Mouse (Mus musculus) embryo, embryonic 11.5 days (tissue): ENCODE results near the gene Nr1i3.

Source experiments
- DNase-seq: peaks from one replicate; pipeline ENCODE4 v3.0.0-alpha.2; 2012; ENCODE audit warnings: low read depth, low spot score

Nr1i3 gene

DNA sequence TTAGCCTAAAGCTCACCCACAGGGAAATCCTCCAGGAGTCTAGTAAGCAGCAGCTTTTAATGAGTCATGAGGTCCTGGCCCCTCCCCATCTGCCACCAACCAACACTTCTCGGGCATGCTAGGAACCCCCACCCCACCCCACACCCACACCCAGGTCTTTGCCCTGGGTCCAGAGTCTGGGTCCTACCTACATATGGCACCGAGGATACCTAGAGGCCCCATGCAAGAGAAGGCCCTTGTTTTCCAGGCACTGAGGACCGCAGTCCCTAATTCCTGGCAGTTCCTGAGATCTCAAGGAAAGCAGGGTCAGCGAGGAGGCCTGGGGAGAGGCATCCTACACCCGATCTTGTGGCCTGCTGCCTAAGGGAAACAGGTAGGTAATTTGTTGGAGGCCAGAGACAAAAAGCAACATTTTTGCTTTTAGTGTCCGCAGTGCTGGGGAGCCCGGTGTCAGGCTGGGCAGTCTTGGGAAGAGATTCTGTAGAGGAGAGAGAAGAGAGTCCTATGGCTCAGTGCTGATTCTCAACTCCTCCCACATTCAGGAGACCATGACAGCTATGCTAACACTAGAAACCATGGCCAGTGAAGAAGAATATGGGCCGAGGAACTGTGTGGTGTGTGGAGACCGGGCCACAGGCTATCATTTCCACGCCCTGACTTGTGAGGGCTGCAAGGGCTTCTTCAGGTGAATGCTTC is at the start of gene Nr1i3:
Gene Nr1i3 (plus strand): TSS at position 170 of the 696 bp plus-strand sequence.
- no peak for DNase-seq

DNA sequence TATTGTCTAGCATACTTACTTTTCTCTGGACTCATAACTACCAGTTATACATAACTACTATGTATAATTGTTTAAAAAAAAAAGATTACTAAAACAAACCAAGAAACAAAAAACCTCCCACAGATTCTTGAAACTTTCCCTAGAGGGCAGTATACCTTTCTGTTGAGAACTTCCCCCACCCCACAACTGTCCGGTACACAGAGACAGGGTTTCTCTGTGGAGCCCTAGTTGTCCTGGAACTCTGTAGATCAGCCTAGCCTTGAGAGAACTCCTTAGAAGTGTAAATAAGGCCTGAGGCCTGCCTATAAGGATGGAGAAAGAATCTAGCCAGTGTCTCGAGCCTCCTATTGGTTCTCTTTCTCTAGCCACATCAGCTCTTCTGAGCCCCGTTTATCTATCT is 49.5 kb upstream of the Nr1i3 start:
- DNase-seq, result no peak

DNA sequence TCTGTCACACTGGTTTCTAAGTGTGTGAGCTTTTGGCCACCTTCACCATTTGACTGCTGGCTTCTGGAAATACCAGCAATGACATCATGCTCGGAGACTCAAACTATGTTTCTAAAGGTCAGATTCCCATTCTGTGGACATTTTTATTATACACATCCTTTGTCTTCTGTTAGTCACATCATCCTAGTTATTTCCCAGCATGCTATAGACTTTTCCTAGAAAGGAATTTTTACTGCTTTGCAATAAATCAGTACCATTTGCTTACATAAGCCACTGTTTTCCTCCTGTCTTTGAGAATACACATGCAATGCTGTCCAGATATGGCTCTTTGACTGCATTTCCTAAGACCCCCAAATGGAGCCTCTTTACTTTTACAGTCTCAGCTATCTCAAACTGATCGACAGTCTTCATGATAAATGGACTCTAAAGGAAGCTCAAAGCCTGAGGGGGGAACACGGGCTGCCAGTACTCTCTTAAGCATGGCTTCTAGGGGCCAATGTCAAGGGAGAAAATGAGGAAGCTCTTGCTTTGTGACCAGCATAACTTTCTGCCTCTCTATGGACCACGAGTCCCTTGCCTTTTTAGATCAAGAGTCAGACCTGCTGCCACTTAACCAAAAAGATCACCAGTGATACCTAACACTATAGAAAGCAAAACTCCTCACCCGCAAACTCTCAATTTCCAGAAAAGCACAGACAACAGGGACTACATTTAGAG is 48.0 kb upstream of the Nr1i3 start:
- no peak for DNase-seq

- no peak for DNase-seq
Observed at GRCm38 (mm10) chr1:171168906-171169305, 44.9 kb upstream of the Nr1i3 start.

- no peak for DNase-seq
Observed at GRCm38 (mm10) chr1:171169913-171170312, 43.9 kb upstream of the Nr1i3 start.

GRCm38 (mm10) chr1:171171138-171171537 is 42.6 kb upstream of the Nr1i3 start:
- DNase-seq, result no peak

DNA sequence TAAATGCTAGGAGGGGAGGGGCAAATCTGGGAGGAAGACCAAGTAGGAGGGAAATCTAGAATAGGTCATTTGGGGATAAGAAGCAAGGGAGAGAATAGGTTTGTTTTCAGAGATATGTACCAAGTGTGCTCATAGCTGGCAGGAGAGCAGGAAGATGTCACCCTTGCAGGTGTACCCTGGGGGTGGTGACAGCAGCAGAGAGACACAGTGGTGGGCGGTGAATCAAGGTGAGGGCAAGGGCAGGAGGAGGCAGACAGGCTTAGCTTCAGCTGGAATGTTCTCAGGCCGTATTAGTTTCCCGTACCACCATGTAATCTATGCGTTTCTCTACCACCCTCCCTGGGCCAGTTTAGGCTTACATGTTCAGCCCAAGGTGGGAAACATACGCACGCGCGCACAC is 41.0 kb upstream of the Nr1i3 start:
- DNase-seq, result no peak

- DNase-seq, result no peak
Observed at GRCm38 (mm10) chr1:171179487-171180171, 34.1 kb upstream of the Nr1i3 start.

- DNase-seq, result no peak
Observed at GRCm38 (mm10) chr1:171183025-171183424, 30.7 kb upstream of the Nr1i3 start.

DNA sequence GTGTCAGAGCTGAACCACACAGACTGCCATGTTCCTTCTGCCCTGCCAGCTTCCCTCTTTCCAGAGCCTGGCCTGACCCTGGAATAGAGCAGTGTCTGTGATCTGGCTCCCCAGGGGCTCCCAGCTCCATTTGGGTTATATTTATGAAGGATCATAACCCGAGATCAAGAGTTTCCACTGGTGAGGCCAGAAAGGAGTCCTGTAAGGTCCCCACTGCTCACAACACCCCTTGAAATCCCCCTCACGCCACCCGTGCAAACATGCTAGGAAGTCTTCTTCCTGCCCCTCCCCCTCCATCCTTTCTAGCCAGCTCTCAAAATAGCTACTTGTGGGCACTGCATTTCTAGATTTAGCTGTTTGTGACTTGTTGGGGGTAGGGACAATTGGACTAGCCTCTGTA is 30.1 kb upstream of the Nr1i3 start:
- DNase-seq, result no peak

DNA sequence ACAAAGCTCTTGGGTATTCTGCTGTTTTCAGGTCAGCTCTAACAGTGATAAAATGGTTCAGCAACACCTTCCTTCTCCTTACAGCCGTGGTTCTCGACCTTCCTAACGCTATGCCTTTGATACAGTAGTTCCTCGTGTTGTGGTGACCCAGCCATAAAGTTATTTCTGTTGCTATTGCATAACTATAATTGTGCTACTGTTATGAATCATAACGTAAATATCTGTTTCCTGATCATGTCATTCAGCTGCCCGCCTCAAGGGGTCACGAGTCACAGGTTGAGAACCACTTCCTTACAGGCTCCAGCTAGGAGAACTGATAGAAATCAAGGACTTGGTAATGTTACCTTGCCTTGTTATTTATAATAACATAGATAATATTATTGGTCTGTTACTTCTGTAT is 29.5 kb upstream of the Nr1i3 start:
- no peak for DNase-seq

- DNase-seq, result no peak
Observed at GRCm38 (mm10) chr1:171185655-171186054, 28.1 kb upstream of the Nr1i3 start.

DNA sequence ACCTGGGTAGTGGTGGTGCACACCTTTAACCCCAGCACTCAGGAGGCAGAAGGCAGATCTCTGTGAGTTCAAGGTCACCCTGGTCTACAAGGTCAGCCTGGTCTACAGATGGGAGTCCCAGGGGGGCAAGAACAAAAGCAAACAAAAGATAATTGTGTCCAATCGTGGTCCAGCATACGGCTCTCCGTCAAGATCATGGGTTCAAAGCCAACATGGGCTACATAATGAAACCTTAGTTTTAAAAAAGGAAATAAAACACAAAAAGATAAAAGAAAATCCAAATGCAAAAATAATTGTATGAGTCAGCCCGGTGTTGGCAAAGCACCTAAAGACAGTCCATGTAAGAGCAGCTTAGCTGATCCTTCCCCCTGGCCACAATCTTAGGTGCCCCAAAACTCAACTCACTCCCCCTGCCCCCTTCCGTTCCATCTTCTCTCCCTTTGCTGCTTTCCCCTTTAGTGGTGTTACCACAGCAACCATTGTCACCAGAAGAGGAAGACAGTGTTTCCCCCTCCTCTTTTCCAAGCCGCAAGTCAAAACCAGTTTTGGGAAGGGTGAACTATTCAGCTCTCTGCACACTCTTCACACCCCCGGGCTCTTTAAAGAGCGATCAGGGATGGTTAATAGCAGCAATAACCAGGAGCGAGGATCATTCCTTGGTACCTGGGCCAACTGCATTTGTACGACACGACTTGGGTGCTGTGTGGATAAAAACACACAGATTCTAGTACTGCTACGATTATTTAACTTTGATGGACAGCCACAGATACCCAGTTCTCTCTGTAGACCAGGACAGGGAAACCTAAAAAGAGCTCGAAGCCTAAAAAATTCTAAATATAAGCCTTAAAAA is 25.7 kb upstream of the Nr1i3 start:
- DNase-seq, result no peak

GRCm38 (mm10) chr1:171189046-171189445 is 24.7 kb upstream of the Nr1i3 start:
- no peak for DNase-seq

- no peak for DNase-seq
Observed at GRCm38 (mm10) chr1:171189476-171190114, 24.2 kb upstream of the Nr1i3 start.

- DNase-seq, result no peak
Observed at GRCm38 (mm10) chr1:171190832-171191231, 22.9 kb upstream of the Nr1i3 start.

GRCm38 (mm10) chr1:171192283-171192682 is 21.5 kb upstream of the Nr1i3 start:
- DNase-seq, result no peak

DNA sequence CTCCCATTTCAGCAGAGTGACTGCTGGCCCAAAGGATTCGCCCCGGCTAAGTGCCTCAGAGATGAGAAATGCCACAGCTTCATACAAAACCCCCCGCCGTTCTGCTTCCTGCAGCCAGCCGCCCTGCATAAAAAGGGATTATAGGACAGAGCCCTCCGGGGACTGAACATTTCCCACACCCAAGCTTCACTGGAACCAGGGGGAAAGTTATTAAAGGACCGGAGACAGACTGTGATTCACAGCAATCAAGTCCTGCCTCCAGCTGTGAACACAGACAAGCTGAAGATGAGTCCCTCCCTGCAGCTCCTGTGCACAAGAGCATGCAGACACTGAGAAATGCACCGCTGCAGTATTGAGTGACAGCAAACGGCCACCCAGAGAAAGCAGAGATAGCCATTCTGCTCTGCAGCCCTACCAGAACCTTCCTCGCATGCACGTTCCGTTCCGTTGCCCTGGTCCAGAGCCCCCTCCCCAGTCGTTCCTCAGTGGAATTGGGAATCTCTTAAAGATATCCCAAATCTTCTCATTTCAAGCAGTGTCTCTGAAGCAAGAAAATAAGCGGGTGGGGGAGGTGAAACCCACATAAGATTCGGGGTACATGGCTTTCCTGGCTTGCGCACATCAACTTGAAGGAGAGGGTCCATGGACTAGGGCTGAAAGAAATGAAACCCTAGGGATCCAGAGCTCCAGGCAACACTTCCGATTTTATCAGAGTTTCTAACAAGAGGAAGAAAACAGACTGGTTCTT is 20.5 kb upstream of the Nr1i3 start:
- DNase-seq, result no peak

DNA sequence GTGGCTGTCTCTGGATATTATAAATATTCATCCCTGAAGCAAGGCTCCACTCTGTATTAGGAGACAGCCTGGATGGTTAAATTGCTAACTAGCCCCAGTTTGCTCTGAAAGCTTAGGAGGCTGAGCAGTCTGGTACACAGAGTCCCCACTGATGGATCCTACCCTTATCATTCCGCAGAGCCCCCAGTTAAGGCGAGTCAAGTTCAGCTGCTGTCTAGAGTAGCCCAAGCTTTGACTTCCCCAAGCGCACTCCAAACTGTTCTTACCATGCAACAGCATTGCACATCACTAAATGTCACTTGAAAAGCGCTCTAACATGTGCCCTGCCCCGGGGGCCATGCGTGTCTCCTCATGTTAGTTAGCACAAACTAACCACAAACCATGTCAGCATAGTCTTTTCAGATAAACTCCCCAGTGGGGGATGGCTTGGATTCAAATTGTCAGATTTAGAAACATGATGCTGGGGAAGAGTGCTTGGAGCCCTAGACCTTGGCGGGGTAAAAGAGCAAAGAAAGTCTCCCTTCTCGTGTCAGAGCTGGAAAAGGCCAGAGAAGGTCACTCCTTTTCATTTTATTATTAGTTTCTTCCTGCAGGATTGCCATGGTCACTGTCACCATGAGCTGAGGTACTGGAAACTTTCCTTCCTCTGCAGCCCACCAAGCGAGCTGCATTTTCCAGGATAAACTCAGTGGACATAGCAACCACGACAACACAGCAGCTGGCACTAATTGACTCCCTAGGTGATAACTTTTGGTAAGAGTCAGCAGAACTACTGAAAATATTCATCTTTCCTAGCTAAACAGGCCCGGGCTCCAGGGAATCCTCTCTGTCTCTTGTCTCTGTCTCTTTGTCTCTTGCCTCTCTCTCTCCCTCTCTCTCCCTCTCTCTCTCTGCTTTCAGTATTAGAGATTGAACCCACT is 19.6 kb upstream of the Nr1i3 start:
- DNase-seq, result no peak
